Mouse (Mus musculus) neural tube, embryonic 12.5 days (tissue): ENCODE measurements at regions not wholly inside any gene's neighbourhood (a gene's known extent, or its start where the extent isn't known, plus 50 kb on each side); places are given as distances from the start of the nearest gene placed in this dataset.

Experiments
- ATAC-seq: fragments of 200-750 bp; cut with Nextera tagmentation; 2 replicates; pipeline ENCODE4 v1.8.0; 2017; ENCODE audit warnings: low read depth, mild to moderate bottlenecking, moderate TSS enrichment, moderate library complexity; ENCODE audit not compliant: low FRiP score
- H3K27ac ChIP-seq: fragments of 300-500 bp; sonication (generic); 2 replicates; pipeline ENCODE4 v1.5.1; 2016
- H3K27me3 ChIP-seq: fragments of 300-500 bp; sonication (generic); replicated peaks from 2 replicates; pipeline ENCODE4 v1.6.1; 2016; ENCODE audit warnings: mild to moderate bottlenecking
- H3K36me3 ChIP-seq: fragments of 300-500 bp; sonication (generic); 2 replicates; pipeline ENCODE4 v1.6.1; 2016; ENCODE audit warnings: mild to moderate bottlenecking
- H3K4me1 ChIP-seq: fragments of 300-500 bp; sonication (generic); 2 replicates; pipeline ENCODE4 v1.6.1; 2016
- H3K4me2 ChIP-seq: fragments of 300-500 bp; sonication (generic); replicated peaks from 2 replicates; pipeline ENCODE4 v1.6.1; 2016; ENCODE audit warnings: mild to moderate bottlenecking
- H3K4me3 ChIP-seq: fragments of 300-500 bp; sonication (generic); 2 replicates; pipeline ENCODE4 v1.5.1; 2016
- H3K9ac ChIP-seq: fragments of 300-500 bp; sonication (generic); 2 replicates; pipeline ENCODE4 v1.6.1; 2016; ENCODE audit warnings: mild to moderate bottlenecking
- H3K9me3 ChIP-seq: fragments of 300-500 bp; sonication (generic); 2 replicates; pipeline ENCODE4 v1.6.1; 2016; ENCODE audit warnings: mild to moderate bottlenecking
- WGBS: fragments of 180-500 bp; shearing (Covaris S2); methylation state at CpG from one replicate; pipeline ENCODE4 v1.1.7; 2016; 5-methylcytosine and 5-hydroxymethylcytosine counted together

DNA sequence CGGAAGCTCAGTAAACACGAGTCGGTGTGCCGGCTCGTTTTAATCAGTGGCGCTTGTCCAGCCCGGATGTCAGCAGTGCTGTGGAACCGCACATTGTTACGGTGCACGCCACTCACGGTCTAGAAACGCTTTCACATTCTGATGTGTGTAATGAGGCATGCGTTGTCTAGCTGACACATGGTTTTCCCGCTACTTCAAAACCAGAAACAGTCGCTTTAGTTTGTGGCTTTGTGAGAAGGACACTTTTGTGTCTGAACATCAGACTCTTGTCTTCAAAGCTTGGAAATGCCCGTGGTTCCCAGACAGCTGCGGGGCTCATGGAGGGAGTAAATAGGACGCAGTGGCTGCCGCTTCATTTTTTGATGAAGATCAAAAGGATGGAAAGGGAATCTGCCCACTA is 77.0 kb upstream of the Lgr5 start:
- Histone ChIP-seq H3K4me2 (peak overlapping the region; percentile 49), H3K9me3 (no peaks in the 10 kb centered on the region), H3K4me3 (no peak overlapping the region), H3K36me3 (no peaks in the 10 kb centered on the region), H3K9ac (no peak overlapping the region), H3K4me1 (no peaks in the 10 kb centered on the region), H3K27ac (no peak overlapping the region), H3K27me3 (no peaks in the 10 kb centered on the region)
- 47% methylated on average over 19 of the region's 19 CpGs for WGBS
- 0 out of 2 replicates have a peak, but pooled peaks have one; percentile 56 for ATAC-seq

- Histone ChIP-seq H3K27ac (no peak overlapping the region), H3K36me3 (no peaks in the 10 kb centered on the region), H3K27me3 (no peaks in the 10 kb centered on the region), H3K4me3 (no peak overlapping the region), H3K4me2 (no peak overlapping the region), H3K9ac (no peak overlapping the region), H3K9me3 (no peaks in the 10 kb centered on the region), H3K4me1 (no peaks in the 10 kb centered on the region)
- no peak for ATAC-seq
- 94% methylated on average over 2 of the region's 2 CpGs for WGBS
These were observed 89.1 kb upstream of the Lgr5 start for GRCm38 (mm10) chr10:115676661-115677060.

DNA sequence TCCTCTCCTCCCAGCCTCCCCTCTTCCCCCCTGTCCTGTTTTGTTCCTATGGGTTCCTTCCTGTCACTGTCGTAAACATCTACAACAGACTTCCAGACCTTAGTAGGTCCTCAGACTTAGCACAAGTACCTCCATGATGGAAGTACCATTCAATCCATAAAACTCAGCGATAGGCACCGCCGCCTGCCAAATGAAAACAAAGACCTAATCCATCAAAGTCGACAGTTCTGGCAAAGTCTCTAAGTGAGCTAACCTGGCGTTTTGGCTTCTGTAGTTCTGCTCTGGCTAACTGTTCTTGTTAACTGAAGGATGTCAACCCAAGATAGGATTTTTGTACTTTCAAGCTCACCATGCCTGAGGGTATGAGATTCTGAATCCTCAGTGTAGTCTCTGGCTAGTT is 93.5 kb upstream of the Lgr5 start:
- H3K4me1 ChIP-seq: no peaks in the 10 kb centered on the region
- no peak overlapping the region for H3K9ac ChIP-seq
- no peaks in the 10 kb centered on the region for H3K27me3 ChIP-seq
- WGBS: 68% methylated on average over 6 of the region's 6 CpGs
- H3K4me2 ChIP-seq: no peak overlapping the region
- no peak overlapping the region for H3K4me3 ChIP-seq
- H3K9me3 ChIP-seq: no peaks in the 10 kb centered on the region
- no peaks in the 10 kb centered on the region for H3K36me3 ChIP-seq
- ATAC-seq: no peak
- no peak overlapping the region for H3K27ac ChIP-seq

- Histone ChIP-seq H3K9ac (no peak overlapping the region), H3K9me3 (no peaks in the 10 kb centered on the region), H3K36me3 (no peaks in the 10 kb centered on the region), H3K4me1 (no peaks in the 10 kb centered on the region), H3K27me3 (no peaks in the 10 kb centered on the region), H3K4me3 (no peak overlapping the region), H3K27ac (no peak overlapping the region), H3K4me2 (no peak overlapping the region)
- 95% methylated on average over 4 of the region's 4 CpGs for whole genome bisulfite sequencing
- no peak for ATAC-seq
These were observed 104.4 kb upstream of the Lgr5 start for GRCm38 (mm10) chr10:115691939-115692338.

GRCm38 (mm10) chr10:115693986-115694833 is 106.6 kb upstream of the Lgr5 start:
- Histone ChIP-seq H3K27ac (no peak overlapping the region), H3K9ac (no peak overlapping the region), H3K4me1 (no peaks in the 10 kb centered on the region), H3K9me3 (no peaks in the 10 kb centered on the region), H3K27me3 (no peaks in the 10 kb centered on the region), H3K4me2 (no peak overlapping the region), H3K36me3 (no peaks in the 10 kb centered on the region), H3K4me3 (no peak overlapping the region)
- no peak for ATAC-seq
- 66% methylated on average over 22 of the region's 22 CpGs for WGBS

DNA sequence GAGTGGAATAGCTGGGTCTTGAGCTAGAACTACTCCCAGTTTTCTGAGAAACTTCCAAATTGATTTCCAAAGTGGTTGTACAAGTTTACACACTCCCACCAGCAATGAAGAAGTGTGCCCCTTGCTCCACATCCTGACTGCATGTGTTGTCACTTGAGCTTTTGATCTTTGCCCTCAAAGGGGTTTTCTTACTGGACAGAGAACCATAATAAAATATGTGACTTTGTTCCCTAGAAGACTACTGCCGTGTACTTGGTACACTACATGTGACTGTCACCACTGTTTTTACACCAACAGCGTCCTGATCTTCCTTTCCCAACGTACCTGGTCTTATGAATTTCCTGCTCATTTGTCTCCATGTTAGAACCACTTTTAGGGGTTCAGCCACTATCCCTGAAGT is 114.3 kb upstream of the Tspan8 start:
- H3K27ac ChIP-seq: no peak overlapping the region
- no peak overlapping the region for H3K4me2 ChIP-seq
- H3K36me3 ChIP-seq: no peaks in the 10 kb centered on the region
- no peak for ATAC-seq
- H3K27me3 ChIP-seq: no peaks in the 10 kb centered on the region
- H3K9ac ChIP-seq: no peak overlapping the region
- H3K4me3 ChIP-seq: no peak overlapping the region
- H3K9me3 ChIP-seq: no peaks in the 10 kb centered on the region
- H3K4me1 ChIP-seq: no peaks in the 10 kb centered on the region
- WGBS: 85% methylated on average over 3 of the region's 3 CpGs

GRCm38 (mm10) chr10:115708623-115709022 is 108.0 kb upstream of the Tspan8 start:
- H3K9me3 ChIP-seq: no peaks in the 10 kb centered on the region
- H3K9ac ChIP-seq: no peak overlapping the region
- no peaks in the 10 kb centered on the region for H3K4me1 ChIP-seq
- WGBS: 72% methylated on average over 14 of the region's 14 CpGs
- no peak for ATAC-seq
- no peaks in the 10 kb centered on the region for H3K27me3 ChIP-seq
- no peak overlapping the region for H3K4me3 ChIP-seq
- no peak overlapping the region for H3K27ac ChIP-seq
- H3K4me2 ChIP-seq: no peak overlapping the region
- H3K36me3 ChIP-seq: no peaks in the 10 kb centered on the region

GRCm38 (mm10) chr10:115713896-115714295 is 102.7 kb upstream of the Tspan8 start:
- no peak overlapping the region for H3K27ac ChIP-seq
- no peak overlapping the region for H3K9ac ChIP-seq
- H3K27me3 ChIP-seq: no peaks in the 10 kb centered on the region
- no peak overlapping the region for H3K4me3 ChIP-seq
- ATAC-seq: no peak
- H3K36me3 ChIP-seq: no peaks in the 10 kb centered on the region
- WGBS: 68% methylated on average over 6 of the region's 6 CpGs
- no peak overlapping the region for H3K4me2 ChIP-seq
- H3K4me1 ChIP-seq: peaks cover 7% of the 10 kb centered on the region; the same call in 1 of the 2 replicates
- no peaks in the 10 kb centered on the region for H3K9me3 ChIP-seq

- Histone ChIP-seq H3K9ac (no peak overlapping the region), H3K9me3 (no peaks in the 10 kb centered on the region), H3K4me1 (peaks cover 7% of the 10 kb centered on the region; the same call in 1 of the 2 replicates), H3K27ac (no peak overlapping the region), H3K4me2 (peak overlapping the region; percentile 18; the same call in 1 of the 2 replicates), H3K27me3 (no peaks in the 10 kb centered on the region), H3K36me3 (no peaks in the 10 kb centered on the region), H3K4me3 (no peak overlapping the region)
- 48% methylated on average over 9 of the region's 9 CpGs for WGBS
- ATAC-seq: no peak
These were observed 100.5 kb upstream of the Tspan8 start for GRCm38 (mm10) chr10:115716178-115716577.

DNA sequence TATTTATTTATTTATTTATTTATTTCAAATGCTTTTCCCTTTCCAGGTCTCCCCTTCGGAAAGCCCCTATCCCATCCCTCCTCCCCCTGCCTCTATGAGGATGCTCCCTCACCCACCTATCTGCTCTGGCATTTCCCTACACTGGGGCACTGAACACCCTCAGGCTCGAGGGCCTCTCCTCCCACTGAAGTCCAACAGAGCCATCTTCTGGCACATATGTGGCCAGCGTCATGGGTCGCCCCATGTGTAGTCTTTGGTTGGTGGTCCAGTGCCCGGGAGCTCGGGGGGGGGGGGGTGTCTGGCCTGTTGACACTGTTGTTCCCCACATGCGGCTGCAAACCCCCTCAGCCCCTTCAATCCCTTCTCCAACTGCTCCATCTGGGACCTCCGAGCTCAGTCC is 99.6 kb upstream of the Tspan8 start:
- no peaks in the 10 kb centered on the region for H3K36me3 ChIP-seq
- ATAC-seq: no peak
- no peak overlapping the region for H3K4me2 ChIP-seq
- no peak overlapping the region for H3K9ac ChIP-seq
- no peaks in the 10 kb centered on the region for H3K9me3 ChIP-seq
- H3K27ac ChIP-seq: no peak overlapping the region
- WGBS: 96% methylated on average over 8 of the region's 8 CpGs
- no peak overlapping the region for H3K4me3 ChIP-seq
- H3K27me3 ChIP-seq: no peaks in the 10 kb centered on the region
- peaks cover 7% of the 10 kb centered on the region; the same call in 1 of the 2 replicates for H3K4me1 ChIP-seq

DNA sequence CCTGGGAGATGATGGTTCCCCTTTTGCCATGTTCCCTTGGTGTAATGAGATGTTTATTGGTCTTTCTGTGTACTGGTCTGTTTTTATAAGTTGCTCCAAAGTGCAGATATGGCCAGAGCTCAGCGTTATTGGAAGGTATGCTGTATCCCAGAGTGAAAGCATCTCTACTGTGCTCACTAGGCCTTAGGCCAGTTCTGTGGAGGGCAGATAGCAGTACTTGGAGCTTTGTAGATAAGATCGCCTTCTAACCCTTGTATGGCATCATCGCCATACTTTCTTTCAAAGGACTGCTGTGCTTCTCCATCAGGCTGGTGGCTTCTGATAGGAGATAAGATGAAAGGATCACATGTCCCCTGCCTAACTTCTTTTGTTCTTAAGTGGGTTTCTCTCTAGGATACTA is 94.0 kb upstream of the Tspan8 start:
- 92% methylated on average over 3 of the region's 3 CpGs for WGBS

DNA sequence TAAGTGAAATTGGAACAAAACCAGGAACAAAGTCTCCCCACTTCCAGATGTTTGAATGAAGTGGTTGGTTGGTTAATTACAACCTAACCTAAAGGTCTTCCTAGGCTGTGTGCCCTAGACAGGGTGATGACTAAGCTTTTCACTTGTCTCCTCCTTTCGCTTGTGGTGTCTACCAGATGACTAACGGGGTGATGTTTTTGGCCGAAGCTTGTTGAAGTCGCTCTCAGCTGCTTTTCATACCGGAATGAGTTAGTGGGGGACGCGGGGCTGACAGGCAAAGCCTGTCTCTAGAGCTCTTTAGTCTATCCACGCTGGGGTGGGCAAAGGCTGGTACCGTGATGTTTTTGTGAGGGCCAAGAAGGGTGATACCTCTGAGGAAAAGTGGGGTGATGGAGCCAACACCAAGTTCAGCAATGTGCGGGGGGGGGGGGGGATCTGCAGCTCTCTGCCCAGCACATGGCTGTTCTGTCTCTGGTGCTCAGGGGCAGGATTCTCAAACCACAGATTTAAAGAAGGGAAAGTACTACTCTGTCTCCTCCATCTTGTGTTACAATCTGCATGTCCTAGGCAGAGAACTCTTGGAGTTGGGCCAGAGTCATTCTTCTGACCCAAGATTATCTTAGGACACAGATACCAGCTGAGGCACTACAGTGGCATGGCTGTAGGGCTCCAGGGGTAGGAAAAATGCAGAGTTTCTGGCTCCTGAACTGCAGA is 73.8 kb upstream of the Tspan8 start:
- no peak for ATAC-seq
- H3K36me3 ChIP-seq: no peaks in the 10 kb centered on the region
- no peaks in the 10 kb centered on the region for H3K9me3 ChIP-seq
- H3K4me1 ChIP-seq: no peaks in the 10 kb centered on the region
- no peak overlapping the region for H3K27ac ChIP-seq
- 88% methylated on average over 10 of the region's 10 CpGs for WGBS
- H3K27me3 ChIP-seq: no peaks in the 10 kb centered on the region
- no peak overlapping the region for H3K4me2 ChIP-seq
- no peak overlapping the region for H3K4me3 ChIP-seq
- H3K9ac ChIP-seq: no peak overlapping the region

More for the DNA sequence above, 94.0 kb upstream of the Tspan8 start:
- H3K27ac ChIP-seq: no peak overlapping the region
- ATAC-seq: no peak
- no peaks in the 10 kb centered on the region for H3K4me1 ChIP-seq
- no peaks in the 10 kb centered on the region for H3K27me3 ChIP-seq
- H3K4me3 ChIP-seq: no peak overlapping the region
- no peaks in the 10 kb centered on the region for H3K36me3 ChIP-seq
- no peak overlapping the region for H3K9ac ChIP-seq
- no peaks in the 10 kb centered on the region for H3K9me3 ChIP-seq
- no peak overlapping the region for H3K4me2 ChIP-seq
